Mouse (Mus musculus) cerebellum, adult 2 months (tissue): ENCODE measurements around the gene Dnah7a.
A peak's percentile ranks its signal among the peaks of the same experiment; 100 is the strongest.

Experiments
- CTCF ChIP-seq: fragments of 200-500 bp; IDR thresholded peaks from 2 replicates; pipeline ENCODE4 v1.5.1; 2011; ENCODE audit warnings: low read depth, mild to moderate bottlenecking, control low read depth, low read length, moderate library complexity, borderline replicate concordance; ENCODE audit not compliant: insufficient read depth
- POLR2A ChIP-seq: fragments of 200-500 bp; IDR thresholded peaks from 2 replicates; pipeline ENCODE4 v1.6.1; 2011; ENCODE audit warnings: low read length, control low read depth, borderline replicate concordance; ENCODE audit not compliant: insufficient read depth

DNA sequence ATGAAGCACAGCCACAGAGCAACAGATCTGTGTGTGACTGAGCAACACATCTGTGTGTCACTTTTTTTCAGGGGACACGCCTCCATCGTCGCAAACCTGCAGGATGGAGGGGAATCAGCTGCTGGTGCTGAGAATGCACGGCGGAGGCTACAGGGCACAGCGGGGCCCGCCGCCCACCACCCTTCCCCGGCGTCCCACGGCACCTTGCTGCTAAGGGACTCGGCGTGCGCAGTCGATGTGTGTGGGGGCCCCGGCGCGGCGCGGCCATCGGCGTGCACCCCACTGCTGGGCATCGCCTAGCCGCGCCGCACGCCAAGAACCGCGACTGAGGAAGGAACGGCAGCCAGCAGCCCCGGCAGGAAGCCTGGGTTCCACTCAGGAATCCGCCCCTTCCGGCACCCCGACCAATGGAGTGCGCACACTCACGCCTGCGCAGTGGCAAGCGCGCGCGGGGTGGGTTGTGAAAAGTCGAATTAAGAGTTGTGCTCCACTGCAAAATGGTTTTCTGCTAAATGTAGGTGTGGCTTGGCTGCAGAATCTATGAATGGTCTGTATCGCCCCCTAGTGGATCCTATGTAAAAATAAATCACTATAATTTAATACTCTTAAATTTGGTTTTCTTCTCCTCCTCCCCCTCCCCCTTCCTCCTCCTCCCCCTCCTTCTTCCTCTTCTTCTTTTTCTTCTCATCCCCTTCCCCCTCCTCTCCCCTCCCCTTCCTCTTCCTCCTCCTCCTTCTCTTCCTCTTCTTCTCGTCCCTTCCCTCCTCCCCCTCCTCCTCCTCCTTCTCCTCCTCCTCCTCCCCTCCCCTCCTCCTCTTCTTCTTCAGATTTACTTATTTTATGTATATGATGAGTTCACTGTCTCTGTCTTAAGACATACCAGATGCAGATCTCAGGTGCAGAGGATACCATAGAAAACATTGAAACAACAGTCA lies 354.0 kb downstream of the Dnah7a start, which contains the start of the genes Asdurf, Gm28551 and Asnsd1:
- peak; percentile 87 for TF ChIP-seq POLR2A
- peak; percentile 17; the same call in 1 of the 2 replicates for TF ChIP-seq CTCF
